Mouse (Mus musculus) brain, embryonic 14.5 days (tissue): ENCODE measurements around the gene Ufc1.

ENCODE experiments used
- CTCF ChIP-seq: fragments of 200-500 bp; IDR thresholded peaks from 2 replicates; pipeline ENCODE4 v1.5.1; 2012; ENCODE audit warnings: inconsistent platforms, mild to moderate bottlenecking, moderate library complexity, borderline replicate concordance; ENCODE audit not compliant: insufficient read depth, insufficient read length; ENCODE audit errors: extremely low read depth
- POLR2A ChIP-seq: fragments of 200-500 bp; IDR thresholded peaks from 2 replicates; pipeline ENCODE4 v1.6.1; 2012; ENCODE audit warnings: mild to moderate bottlenecking, inconsistent platforms, borderline replicate concordance; ENCODE audit not compliant: poor library complexity, insufficient read depth, insufficient read length, severe bottlenecking; ENCODE audit errors: extremely low read depth

GRCm38 (mm10) chr1:171262594-171263130 is 32.2 kb downstream of the Ufc1 start:
- no peak for TF ChIP-seq CTCF
- TF ChIP-seq POLR2A = no peak
